Mouse (Mus musculus) kidney, postnatal 36 days (tissue): Measurements from ENCODE around the gene Sobp.

Source experiments
- DNase-seq, 2 experiments: peaks; one replicate each; pipeline ENCODE4 v3.0.0; 2021 to 2022; ENCODE audit warnings: mixed read lengths in 2 of 2

Gene Sobp

DNA sequence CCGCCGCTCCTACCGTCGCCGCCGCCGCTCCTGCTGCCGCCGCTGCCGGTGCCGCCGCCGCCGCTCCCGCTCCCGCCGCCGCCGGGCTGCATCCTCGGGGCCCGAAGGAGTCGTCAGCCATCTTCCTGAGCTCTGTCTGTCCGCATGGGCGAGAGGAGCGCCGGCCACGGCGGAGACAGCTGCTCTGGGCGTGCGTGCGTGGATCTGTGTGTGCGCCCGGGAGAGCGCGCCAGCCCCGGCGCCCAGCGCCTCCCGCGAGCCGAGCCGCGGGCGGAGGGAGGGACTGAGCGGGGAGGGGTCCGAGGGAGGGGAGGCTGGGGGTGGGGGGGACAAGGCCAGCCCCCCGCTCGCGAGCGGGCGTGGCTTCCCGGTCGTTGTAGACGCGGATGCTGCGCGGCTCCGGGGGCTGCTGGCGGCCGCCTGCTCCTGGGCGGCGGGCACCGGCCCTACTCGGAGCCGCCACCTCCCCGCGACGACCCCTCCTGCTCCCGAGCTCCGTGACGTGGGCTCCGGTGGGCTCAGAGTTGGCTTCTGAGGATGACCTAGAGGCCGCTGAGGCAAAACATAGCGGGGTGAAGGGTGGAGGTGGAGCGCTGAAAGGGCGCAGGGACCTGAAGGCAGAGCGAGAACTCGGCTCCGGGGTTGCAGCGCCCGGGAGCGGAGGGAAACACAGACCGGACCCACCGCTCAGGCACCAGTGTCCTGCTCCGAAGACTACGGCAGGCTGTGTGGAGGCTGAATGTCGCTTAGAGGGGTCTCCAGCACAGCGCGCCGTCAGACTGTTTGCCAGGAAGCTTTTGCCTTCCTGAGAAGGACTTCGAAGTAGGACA lies at the start of gene Sobp, which contains the start of gene 9030612E09Rik:
TSS of gene Sobp (minus strand) at position 205 of the 830 bp plus-strand sequence.
TSS of gene 9030612E09Rik (plus strand) at position 379 of the 830 bp plus-strand sequence.
- peak in 1 of 2 experiments; percentile 40 for DNase-seq

- no peak for DNase-seq
Observed at GRCm38 (mm10) chr10:43223391-43223790, 49.1 kb upstream of the Sobp start.

DNA sequence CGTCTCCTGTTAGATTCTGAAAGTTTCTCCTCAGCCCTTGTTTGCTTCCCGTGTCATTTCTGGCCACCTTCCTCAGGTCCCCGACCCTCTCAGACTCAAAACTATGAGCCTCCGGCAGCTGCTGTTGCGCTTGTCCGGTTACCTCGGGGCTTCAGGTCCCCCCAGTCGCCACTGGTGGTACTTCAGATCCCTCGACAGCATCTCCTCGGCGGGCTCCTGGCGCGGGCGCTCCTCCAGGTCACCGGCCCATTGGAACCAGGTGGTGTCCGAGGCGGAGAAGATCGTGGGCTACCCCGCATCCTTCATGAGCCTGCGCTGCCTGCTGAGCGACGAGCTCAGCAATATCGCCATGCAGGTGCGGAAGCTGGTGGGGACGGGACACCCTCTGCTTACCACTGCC lies 47.3 kb upstream of the Sobp start:
- peak; percentile 19 to 57 for DNase-seq

DNA sequence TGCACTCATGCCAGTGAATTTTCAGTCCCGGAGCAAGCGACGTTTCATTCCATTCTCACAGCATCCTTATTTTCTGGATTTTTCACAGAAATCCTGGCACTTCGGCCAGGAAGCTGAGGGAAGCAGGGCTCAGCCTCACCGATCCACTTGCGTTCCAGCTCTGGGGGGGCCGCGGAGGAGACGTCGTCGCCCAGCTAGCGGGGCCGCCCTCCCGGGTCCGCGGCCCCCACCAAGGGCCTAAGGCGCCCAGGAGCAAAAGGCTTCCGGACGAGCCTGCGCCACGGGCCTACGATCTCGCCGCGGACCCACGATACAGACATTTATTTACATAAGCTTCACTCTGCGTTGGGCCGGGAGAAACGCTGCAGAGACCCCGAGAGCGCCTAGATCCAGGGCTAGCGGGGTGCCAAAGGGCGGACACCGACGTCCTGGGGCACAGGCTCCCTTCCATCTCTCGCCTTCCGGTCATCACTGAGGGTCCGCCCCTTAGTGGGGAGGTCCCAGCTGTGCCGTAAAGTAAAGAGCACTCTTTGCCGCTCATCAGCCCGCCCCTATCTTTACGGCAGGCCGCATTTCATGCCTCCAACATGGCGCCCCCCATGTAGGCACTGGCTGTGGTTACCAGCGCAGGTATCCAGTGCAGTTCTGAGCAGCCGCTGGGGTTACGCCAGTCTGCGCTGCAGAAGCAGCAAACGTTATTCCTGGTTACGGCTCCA lies 46.7 kb upstream of the Sobp start, which contains the start of gene Pdss2:
TSS of gene Pdss2 (plus strand) at position 577 of the 716 bp plus-strand sequence.
- peak; percentile 96 to 98 for DNase-seq

- no peak for DNase-seq
Observed at GRCm38 (mm10) chr10:43220479-43220878, 46.1 kb upstream of the Sobp start.

DNA sequence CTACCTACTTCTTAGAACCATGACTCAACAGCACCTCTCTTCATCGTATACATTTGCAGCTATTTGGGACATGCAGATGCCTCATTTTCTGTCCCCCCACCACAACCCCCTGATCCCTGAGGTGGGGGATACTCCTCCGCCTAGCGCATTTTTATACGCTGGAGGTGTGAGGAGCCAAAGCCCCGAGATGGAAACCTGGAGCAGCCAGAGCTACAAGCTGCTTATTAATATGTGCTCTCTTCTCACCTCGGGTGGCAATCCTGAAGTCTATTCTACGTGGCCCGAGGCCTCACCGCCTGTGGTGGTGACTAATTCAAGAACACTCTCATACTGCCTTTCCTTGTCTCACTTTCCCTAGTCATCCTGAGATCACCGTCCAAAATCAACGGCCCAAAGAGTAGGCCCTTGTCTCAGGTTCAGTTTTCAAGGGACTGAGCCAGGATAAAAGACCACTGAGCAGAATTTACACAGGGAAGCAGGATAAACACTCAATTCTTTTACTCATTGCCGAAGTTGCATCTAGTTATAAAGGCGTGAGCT lies 43.1 kb upstream of the Sobp start:
- no peak for DNase-seq

- DNase-seq: peak; percentile 9 to 66
Observed at GRCm38 (mm10) chr10:43211866-43212265, 37.5 kb upstream of the Sobp start.

- DNase-seq: no peak
Observed at GRCm38 (mm10) chr10:43203865-43204264, 29.5 kb upstream of the Sobp start.

DNA sequence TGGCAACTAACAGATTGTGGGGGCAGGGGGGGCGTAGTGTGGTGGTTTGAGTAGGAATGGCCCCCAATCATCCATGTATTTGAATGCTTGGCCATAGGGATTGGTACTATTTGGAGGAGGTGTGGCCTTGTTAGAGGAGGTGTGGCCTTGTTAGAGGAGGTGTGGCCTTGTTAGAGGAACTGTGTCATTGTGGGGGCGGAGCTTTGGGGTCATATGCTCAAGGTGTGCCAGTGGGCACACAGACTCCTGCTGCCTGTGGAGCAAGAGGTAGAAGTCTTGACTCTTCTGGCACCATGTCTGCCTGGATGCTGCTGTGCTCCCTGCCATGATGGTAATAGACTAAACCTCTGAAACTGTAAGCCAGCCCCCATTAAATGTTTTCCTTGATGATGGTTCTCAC lies 25.9 kb upstream of the Sobp start:
- no peak for DNase-seq

DNA sequence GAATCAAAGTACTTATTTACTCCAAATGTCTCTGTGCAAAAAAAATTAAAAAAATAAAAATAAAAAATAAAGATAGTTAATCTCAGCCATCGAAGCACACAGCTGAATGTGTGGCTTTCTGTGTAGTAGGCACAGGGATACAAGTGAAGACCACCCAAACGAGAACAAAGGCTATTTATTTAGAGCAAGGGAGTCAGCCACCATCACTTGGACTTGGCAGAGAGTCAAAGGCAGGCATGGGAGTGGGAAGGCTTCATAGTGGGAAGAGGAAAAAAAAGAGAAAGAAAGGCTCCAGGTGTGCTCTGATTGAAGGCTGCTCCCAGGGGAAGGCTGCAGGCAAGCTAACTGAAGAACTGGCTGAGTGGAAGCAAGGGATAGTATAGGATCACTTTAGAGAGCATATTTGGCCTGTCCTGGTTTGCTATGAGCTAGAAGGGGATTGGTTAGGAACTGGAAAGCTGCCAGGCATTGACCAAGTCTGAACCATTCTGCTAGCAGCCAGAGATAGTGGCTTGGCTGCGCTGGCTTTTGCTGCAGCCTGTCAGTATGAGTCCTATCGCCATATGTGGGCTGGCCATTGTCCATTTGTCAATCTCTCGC lies 6.1 kb upstream of the Sobp start:
- no peak for DNase-seq

DNA sequence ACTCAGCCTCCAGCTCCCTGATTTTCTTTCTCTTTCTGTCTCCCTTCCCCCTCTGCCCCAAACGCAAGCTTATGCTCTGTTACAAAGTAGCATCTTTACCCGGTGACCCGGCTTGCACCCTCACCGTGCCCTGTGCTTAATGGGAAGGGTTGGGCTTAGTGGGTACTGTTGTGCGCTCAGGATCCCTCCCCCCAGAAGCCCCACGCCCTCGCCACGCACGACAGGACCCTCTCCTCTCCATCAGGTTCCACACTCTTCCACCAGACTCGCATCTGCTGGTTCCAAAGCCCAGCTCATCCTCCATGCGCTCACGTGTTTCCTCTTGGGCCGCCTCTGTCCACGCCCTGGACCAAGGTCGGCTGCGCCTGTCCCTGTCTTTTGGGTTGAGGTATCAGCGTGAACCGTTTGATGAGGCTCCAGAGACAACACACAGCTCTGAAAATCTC lies 849 bp upstream of the Sobp start:
- peak in 1 of 2 experiments; percentile 9 for DNase-seq

DNA sequence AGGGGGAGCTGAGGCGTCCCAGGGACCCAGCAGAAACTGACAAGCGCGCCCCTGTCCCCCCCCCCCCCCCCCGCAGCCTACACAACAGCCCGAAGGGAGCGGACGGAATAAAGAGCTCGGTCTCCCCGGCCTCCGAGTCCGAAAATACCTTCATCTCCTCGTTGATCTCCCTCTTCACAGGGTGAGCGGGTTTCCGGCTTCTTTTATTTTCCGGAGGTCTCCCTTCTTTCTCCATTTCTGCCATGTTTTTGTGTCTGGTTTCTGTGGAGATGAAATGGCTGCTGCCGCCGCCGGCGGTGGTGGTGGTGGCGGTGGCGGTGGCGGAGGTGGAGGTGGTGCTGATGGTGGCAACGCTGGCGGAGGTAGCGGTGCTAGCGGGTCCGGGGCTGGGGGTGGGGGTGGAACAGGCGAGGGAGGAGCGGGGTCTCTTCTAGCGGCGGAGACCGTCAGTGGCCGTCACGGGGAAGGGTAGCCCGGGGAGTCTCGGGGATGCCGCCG lies 453 bp downstream of the Sobp start:
- DNase-seq: peak in 1 of 2 experiments; percentile 32

- DNase-seq: peak; percentile 48 to 85
Observed at GRCm38 (mm10) chr10:43173141-43173827, 1.0 kb downstream of the Sobp start.

- no peak for DNase-seq
Observed at GRCm38 (mm10) chr10:43172554-43172953, 1.8 kb downstream of the Sobp start.

DNA sequence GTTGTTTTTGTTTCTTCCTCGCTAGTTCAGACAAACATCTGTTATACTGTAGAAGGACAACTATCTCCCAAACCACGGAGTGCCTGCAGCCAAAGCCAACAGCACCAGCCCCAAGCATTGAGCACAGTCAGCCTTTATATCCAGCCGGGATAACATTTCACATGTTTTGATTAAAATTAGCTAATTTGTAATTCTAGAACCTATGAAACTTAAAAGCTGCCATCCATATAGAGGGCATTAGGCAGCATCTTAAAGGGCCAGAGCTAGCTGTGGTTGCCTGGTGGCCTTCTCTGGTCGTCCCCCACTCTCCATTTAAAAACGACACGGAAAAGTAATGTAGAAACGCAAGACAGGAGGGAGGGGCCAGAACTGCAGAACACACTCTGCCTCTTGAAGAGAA lies 2.3 kb downstream of the Sobp start:
- DNase-seq: no peak

DNA sequence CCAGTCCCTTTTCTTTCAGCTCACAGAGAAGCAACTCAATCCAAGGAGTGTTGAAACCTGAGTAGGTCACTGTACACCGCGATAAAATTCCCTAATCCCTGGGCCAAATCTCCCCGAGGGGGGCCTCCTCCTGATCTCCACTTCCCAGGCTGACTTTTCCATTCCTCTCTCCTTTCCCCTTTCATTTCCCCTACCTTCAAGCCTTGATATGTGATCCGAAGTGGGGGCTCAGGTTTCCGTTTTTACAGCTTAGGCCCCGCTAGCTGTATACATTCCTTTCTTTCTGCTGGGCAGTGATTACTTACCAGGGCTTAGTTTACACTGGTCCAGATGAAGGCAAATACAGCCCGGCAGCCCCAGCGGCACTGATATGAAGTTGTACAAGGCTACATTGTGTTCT lies 3.2 kb downstream of the Sobp start:
- no peak for DNase-seq

GRCm38 (mm10) chr10:43168847-43169246 lies 5.5 kb downstream of the Sobp start:
- DNase-seq: no peak

DNA sequence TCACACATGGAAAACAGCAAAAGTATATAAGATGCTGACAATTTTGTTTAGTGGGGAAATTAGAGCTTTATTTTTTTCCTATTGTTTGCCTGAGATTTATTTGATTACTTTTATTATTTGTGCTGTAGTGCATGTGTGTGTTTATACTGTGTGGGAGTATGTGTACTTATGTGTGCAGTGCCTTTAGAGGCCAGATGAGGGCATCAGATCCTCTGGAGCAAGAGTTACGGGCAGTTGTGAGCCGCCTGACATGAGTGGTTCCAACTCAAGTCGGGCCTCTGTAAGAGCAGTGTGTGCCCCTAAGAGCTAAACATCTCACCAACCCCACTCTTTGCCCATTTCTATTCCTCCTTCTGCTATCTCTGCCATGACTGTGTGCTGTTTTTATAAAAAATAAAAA lies 7.5 kb downstream of the Sobp start:
- DNase-seq: no peak

DNA sequence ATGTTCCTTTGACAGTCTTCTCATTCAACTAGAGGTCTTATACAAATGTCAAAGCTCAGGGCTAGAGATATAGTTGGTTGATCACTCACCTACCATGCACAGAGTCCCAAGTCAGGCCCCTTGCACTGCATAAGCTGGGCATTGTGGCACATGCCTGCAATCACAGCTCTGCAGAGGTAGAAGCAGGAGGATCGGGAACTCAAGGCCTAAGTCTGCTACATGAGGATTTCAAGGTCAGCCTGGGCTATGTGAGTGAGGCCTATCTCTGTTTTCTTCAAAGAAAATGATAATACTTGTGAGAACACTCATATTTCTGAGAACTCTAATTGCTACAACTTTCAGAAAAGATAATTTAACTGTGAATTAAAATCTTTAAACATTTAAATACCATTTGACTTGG lies 8.2 kb downstream of the Sobp start:
- DNase-seq: no peak

- DNase-seq: no peak
Observed at GRCm38 (mm10) chr10:43164406-43164805, 9.9 kb downstream of the Sobp start.

- DNase-seq: no peak
Observed at GRCm38 (mm10) chr10:43162318-43162717, 12.0 kb downstream of the Sobp start.

DNA sequence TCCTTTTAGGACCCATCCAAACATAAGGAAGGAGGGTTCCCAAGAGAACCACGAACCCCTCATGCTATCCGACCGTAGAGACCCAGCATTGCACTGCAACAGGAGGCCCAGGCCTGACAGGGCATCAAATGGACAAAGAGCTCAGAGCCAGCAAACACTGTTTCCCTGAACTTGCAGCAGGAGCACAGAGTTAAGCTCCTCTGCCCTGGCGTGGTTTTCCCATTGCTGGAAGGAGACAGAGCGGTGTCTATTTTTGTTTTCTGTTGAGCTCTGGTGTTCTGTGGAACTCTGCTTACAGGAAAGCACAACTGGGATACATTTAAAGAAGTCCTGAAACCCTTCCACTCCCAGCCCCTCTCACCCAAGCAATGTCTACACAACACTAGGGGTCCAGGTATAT lies 15.0 kb downstream of the Sobp start:
- no peak for DNase-seq
